Mouse (Mus musculus) E14TG2a.4 (cell line): ENCODE results near the gene Lrp5.

ENCODE experiments used
- CTCF ChIP-seq: conservative IDR thresholded peaks from 2 replicates; pipeline ENCODE4 v1.5.1; 2014; ENCODE audit warnings: low read length
- NANOG ChIP-seq: IDR thresholded peaks from 2 replicates; pipeline ENCODE4 v1.6.1; 2014; ENCODE audit warnings: borderline replicate concordance, low read length, mixed read lengths
- POU5F1 ChIP-seq: IDR thresholded peaks from 2 replicates; pipeline ENCODE4 v1.6.1; 2014; ENCODE audit warnings: low read length, borderline replicate concordance

- TF ChIP-seq CTCF = peak; percentile 89
- TF ChIP-seq NANOG = no peak
- TF ChIP-seq POU5F1 = no peak
Measured at GRCm38 (mm10) chr19:3651220-3651619, 35.1 kb downstream of the Lrp5 start.
